Mouse (Mus musculus) layer of hippocampus, postnatal 14 days (tissue): Measurements from ENCODE around the gene Gm4567. TPM values are rescaled to one million over a fixed set of nuclear protein-coding genes. Genes with fewer than 3 reads are reported as not detected.
"Not testable (repeated sequence)": the region's sequence is repeated elsewhere in the genome, so short reads cannot be mapped to it uniquely, and the experiment has no call there.

Experiments used
- DNase-seq, 2 experiments: peaks; one replicate each; pipeline ENCODE4 v3.0.0; 2021 to 2022; ENCODE audit warnings: low spot score in 2 of 2, mixed read lengths in 1 of 2
- long read RNA-seq, 2 experiments: library from polyadenylated mRNA; stranded (forward); transcript quantifications; one replicate each; pipeline ENCODE4 v2.0.0; 2021
- total RNA-seq, 2 experiments: library from RNA; stranded (reverse); gene quantifications; 2 replicates each; pipeline ENCODE4 v1.2.3; 2021

Gene Gm4567
- not detected for total RNA-seq
- long read RNA-seq, experiment 1: 0 reads
- long read RNA-seq, experiment 2: 0 reads

DNA sequence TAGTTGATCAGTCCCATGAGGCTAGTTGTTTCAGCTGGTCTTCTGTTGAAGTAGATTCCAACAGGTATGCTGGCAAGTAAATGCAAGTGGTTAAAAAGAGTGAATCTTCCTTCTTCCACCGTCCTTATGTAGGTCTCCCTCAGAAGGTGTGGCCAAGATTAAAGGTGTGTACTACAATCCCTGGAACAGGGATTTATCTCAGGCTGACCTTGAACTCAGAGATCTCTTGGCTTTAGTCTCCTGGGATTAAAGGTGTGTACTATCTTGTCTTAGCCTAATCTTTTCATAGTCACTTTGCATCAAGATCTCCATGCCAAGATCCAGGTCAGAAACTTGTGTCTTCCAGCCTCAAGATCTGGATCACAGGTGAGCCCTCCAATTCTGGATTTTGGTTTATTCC lies at the start of gene Gm4567:
Gene Gm4567, minus strand, starts transcription at position 101 of the 400 bp plus-strand sequence.
- not testable (repeated sequence) for DNase-seq

GRCm38 (mm10) chr7:22761397-22761796 lies 41.9 kb upstream of the Gm4567 start, which contains the start of gene Vmn1r157:
Gene Vmn1r157 (plus strand): TSS chr7:22761697.
- DNase-seq: not testable (repeated sequence)

DNA sequence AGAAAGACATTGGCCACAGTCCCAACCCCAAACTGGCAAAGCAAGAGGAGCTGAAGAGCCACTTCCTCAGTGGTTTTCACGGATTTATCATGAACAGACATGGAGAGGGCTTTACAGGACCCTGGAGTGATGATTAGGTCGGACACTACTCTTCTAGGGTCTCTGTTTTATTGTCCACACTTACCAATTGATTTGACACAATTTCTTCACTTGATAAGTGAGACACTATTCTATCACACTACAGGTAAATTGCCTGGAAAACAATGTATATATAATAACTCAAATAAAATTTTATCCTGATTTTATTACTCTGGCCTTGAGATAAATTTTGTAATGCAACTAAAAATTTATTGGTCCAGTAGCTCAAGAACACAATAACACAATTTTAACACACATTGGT lies 27.3 kb downstream of the Gm4567 start, which contains the start of gene Gm8693:
Gene Gm8693, minus strand, starts transcription at position 101 of the 400 bp plus-strand sequence.
- not testable (repeated sequence) for DNase-seq

Other genes with a start within 250 kb of the Gm4567 start
- not detected for gene Vmn1r151, start 220.0 kb downstream of the Gm4567 start, total RNA-seq
- not detected for gene Vmn1r152, start 196.7 kb downstream of the Gm4567 start, total RNA-seq
- gene Gm8677, start 184.8 kb downstream of the Gm4567 start, total RNA-seq: not detected
- not detected for gene Gm4201, start 154.4 kb downstream of the Gm4567 start, total RNA-seq
- gene Gm4565, start 131.6 kb downstream of the Gm4567 start, total RNA-seq: not detected
- gene Vmn1r155, start 61.7 kb downstream of the Gm4567 start, total RNA-seq: not detected
- not detected for gene Gm8693, start 27.4 kb downstream of the Gm4567 start, total RNA-seq
- not detected for gene Vmn1r157, start 42.0 kb upstream of the Gm4567 start, total RNA-seq
- not detected for gene Vmn1r158, start 71.1 kb upstream of the Gm4567 start, total RNA-seq
- not detected for gene Vmn1r159, start 123.9 kb upstream of the Gm4567 start, total RNA-seq
- not detected for gene Vmn1r160, start 151.5 kb upstream of the Gm4567 start, total RNA-seq